Mouse (Mus musculus): ENCODE data around the gene Cd1d1. TPM values are rescaled to one million over a fixed set of nuclear protein-coding genes. Genes with fewer than 3 reads are reported as not detected.
A peak's percentile ranks its signal among the peaks of the same experiment; 100 is the strongest.

Cd1d1 gene
- total and polyA plus RNA-seq, 3 experiments = 2.3 to 12.5 (median 3.7) TPM

DNA sequence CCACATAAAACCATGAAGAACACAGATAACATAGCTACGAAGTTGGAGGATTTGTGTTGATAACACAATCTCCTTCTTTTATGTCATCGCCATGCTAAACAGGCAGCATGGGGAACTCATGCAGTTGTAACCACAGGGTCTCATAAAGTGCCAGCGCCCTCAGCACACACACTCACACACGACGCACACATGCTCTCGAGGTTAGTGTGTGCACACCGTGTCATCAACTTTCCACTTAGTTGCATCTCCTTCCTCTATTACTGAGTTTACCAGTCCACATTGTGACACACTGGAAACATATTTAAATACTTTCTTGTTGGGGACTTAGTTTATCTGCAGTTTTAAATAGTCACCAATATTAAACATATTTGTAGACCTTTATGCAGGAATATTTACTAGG lies 40.2 kb downstream of the Cd1d1 start:
- DNase-seq = no peak
- Histone ChIP-seq H3K27ac (no peak overlapping the region), H3K9ac (ENCODE audit: low read depth, low read length) (no peak overlapping the region), H3K4me3 (no peak overlapping the region), H3K79me2 (replicated peaks; ENCODE audit: control insufficient read depth, insufficient read depth, low read length) (no peaks in the 10 kb centered on the region), H3K27me3 (ENCODE audit: control insufficient read depth, insufficient read depth, low read length) (no peaks in the 10 kb centered on the region), H3K36me3 (ENCODE audit: control insufficient read depth, insufficient read depth, low read length) (no peaks in the 10 kb centered on the region), H3K4me1 (ENCODE audit: control insufficient read depth, insufficient read depth, low read length) (peaks cover 2% of the 10 kb centered on the region)
- 72% methylated on average over 7 of the region's 7 CpGs for WGBS
- no peak for TF ChIP-seq CTCF (IDR thresholded peaks at IDR 0.05)
- TF ChIP-seq POLR2A (IDR thresholded peaks at IDR 0.05; ENCODE audit: insufficient read depth, low read depth, low read length) = no peak
- no peak for TF ChIP-seq EP300 (IDR thresholded peaks at IDR 0.05; ENCODE audit: insufficient read depth, low read depth, low read length)
- intact Hi-C loops (cut with DNase I) = no loop called here

GRCm38 (mm10) chr3:86955376-86955775 lies 43.9 kb downstream of the Cd1d1 start:
- H3K4me3 ChIP-seq = no peak overlapping the region
- intact Hi-C loops (cut with DNase I) = no loop called here
- WGBS = 36% methylated on average over 4 of the region's 4 CpGs
- H3K36me3 ChIP-seq (ENCODE audit: control insufficient read depth, insufficient read depth, low read length) = no peaks in the 10 kb centered on the region
- H3K27me3 ChIP-seq (ENCODE audit: control insufficient read depth, insufficient read depth, low read length) = no peaks in the 10 kb centered on the region
- TF ChIP-seq EP300 (IDR thresholded peaks at IDR 0.05; ENCODE audit: insufficient read depth, low read depth, low read length) (no peak), CTCF (IDR thresholded peaks at IDR 0.05) (no peak), POLR2A (IDR thresholded peaks at IDR 0.05; ENCODE audit: insufficient read depth, low read depth, low read length) (no peak)
- DNase-seq = no peak
- H3K4me1 ChIP-seq (ENCODE audit: control insufficient read depth, insufficient read depth, low read length) = peaks cover 2% of the 10 kb centered on the region
- H3K27ac ChIP-seq = no peak overlapping the region
- H3K79me2 ChIP-seq (replicated peaks; ENCODE audit: control insufficient read depth, insufficient read depth, low read length) = no peaks in the 10 kb centered on the region
- no peak overlapping the region for H3K9ac ChIP-seq (ENCODE audit: low read depth, low read length)

DNA sequence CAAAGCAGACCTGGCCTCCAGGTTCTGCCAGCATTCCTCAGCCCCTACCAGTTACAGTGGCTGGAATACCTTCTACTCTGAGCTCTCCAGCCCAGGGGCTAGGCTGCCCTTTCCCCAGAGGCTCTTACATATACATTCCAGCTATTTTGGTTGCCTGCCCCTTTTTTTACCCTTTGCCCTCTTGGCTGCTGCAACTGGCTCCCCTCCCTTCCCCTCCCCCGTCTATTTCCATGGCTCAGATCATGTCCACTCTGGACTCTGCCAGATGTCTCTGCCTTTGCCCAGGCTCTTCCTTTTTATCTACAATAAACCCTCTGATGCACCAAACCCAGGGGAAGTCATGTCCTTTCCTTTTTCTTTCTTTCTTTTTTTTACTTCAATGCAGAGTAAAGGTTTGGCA lies 44.7 kb downstream of the Cd1d1 start:
- WGBS = 31% methylated on average over 1 of the region's 1 CpGs
- intact Hi-C loops (cut with DNase I) = no loop called here
- DNase-seq = no peak
- Histone ChIP-seq H3K9ac (ENCODE audit: low read depth, low read length) (no peak overlapping the region), H3K4me1 (ENCODE audit: control insufficient read depth, insufficient read depth, low read length) (peaks cover 2% of the 10 kb centered on the region), H3K79me2 (replicated peaks; ENCODE audit: control insufficient read depth, insufficient read depth, low read length) (no peaks in the 10 kb centered on the region), H3K4me3 (no peak overlapping the region), H3K27ac (no peak overlapping the region), H3K27me3 (ENCODE audit: control insufficient read depth, insufficient read depth, low read length) (no peaks in the 10 kb centered on the region), H3K36me3 (ENCODE audit: control insufficient read depth, insufficient read depth, low read length) (no peaks in the 10 kb centered on the region)
- TF ChIP-seq EP300 (IDR thresholded peaks at IDR 0.05; ENCODE audit: insufficient read depth, low read depth, low read length) (no peak), CTCF (IDR thresholded peaks at IDR 0.05) (no peak), POLR2A (IDR thresholded peaks at IDR 0.05; ENCODE audit: insufficient read depth, low read depth, low read length) (no peak)

DNA sequence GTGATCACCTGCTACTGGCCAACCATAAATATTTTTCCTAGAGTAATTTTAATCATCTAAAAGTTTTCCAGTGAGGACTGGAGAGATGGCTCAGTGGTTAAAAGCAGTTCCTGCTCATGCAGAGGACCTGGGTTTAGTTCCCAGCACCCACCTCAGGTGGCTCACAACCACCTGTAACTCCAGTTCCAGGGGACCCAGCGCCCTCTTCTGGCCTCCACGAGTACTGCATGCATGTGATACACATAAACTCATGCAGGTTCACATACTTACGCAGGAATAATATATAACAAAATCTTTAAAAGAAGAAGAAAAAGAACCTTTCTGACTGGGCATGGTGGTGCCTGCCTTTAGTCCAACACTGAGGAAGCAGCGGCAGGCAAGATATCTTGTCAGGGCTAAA lies 45.4 kb downstream of the Cd1d1 start:
- Histone ChIP-seq H3K9ac (ENCODE audit: low read depth, low read length) (no peak overlapping the region), H3K79me2 (replicated peaks; ENCODE audit: control insufficient read depth, insufficient read depth, low read length) (no peaks in the 10 kb centered on the region), H3K4me1 (ENCODE audit: control insufficient read depth, insufficient read depth, low read length) (no peaks in the 10 kb centered on the region), H3K36me3 (ENCODE audit: control insufficient read depth, insufficient read depth, low read length) (no peaks in the 10 kb centered on the region), H3K4me3 (no peak overlapping the region), H3K27ac (no peak overlapping the region), H3K27me3 (ENCODE audit: control insufficient read depth, insufficient read depth, low read length) (no peaks in the 10 kb centered on the region)
- intact Hi-C loops (cut with DNase I) = no loop called here
- 76% methylated on average over 4 of the region's 4 CpGs for WGBS
- TF ChIP-seq EP300 (IDR thresholded peaks at IDR 0.05; ENCODE audit: insufficient read depth, low read depth, low read length) (no peak), CTCF (IDR thresholded peaks at IDR 0.05) (peak; percentile 26)
- no peak for DNase-seq

DNA sequence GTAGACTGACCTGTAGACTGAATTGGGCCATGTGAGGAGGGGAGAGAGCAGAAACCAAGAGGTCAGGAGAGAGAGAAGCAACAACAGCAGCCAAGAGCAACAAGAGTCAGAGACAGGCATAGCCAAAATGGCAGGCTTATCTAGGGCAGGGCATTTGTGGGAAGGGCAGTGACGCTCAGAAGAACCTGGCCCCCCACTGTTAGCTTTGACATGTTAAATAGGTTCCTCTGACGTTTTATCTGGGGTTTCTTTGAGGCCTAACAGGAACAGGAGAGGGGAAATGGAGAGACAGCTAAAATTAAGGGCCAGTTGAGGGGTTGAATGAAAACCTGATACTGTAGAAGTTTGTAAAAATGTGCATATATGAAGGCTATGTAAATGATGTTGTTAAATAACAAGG lies 48.6 kb downstream of the Cd1d1 start:
- no peaks in the 10 kb centered on the region for H3K79me2 ChIP-seq (replicated peaks; ENCODE audit: control insufficient read depth, insufficient read depth, low read length)
- H3K9ac ChIP-seq (ENCODE audit: low read depth, low read length) = no peak overlapping the region
- H3K27ac ChIP-seq = no peak overlapping the region
- TF ChIP-seq POLR2A (IDR thresholded peaks at IDR 0.05; ENCODE audit: insufficient read depth, low read depth, low read length) (no peak), EP300 (IDR thresholded peaks at IDR 0.05; ENCODE audit: insufficient read depth, low read depth, low read length) (no peak), CTCF (IDR thresholded peaks at IDR 0.05) (no peak)
- WGBS = 47% methylated on average over 2 of the region's 2 CpGs
- no peak overlapping the region for H3K4me3 ChIP-seq
- intact Hi-C loops (cut with DNase I) = no loop called here
- no peaks in the 10 kb centered on the region for H3K4me1 ChIP-seq (ENCODE audit: control insufficient read depth, insufficient read depth, low read length)
- no peak for DNase-seq
- H3K27me3 ChIP-seq (ENCODE audit: control insufficient read depth, insufficient read depth, low read length) = no peaks in the 10 kb centered on the region
- H3K36me3 ChIP-seq (ENCODE audit: control insufficient read depth, insufficient read depth, low read length) = no peaks in the 10 kb centered on the region

Other genes with a start within 250 kb of the Cd1d1 start
- gene Dclk2, start 78.6 kb downstream of the Cd1d1 start, total RNA-seq (2021) = 1 to 10 TPM; 1.1 to 1.5 TPM
- 2.6 TPM in 2 replicates for gene Dclk2, start 78.6 kb downstream of the Cd1d1 start, polyA plus RNA-seq (2012; rRNA removed)
- gene Kirrel, start 175.3 kb upstream of the Cd1d1 start, total RNA-seq (2021) = 1 to 10 TPM; 6.2 to 7.5 TPM
- 6.0 and 9.1 TPM in 2 replicates for gene Kirrel, start 175.3 kb upstream of the Cd1d1 start, polyA plus RNA-seq (2012; rRNA removed)